Mouse (Mus musculus) myocyte (in vitro differentiated cells): ENCODE results near the gene Men1. TPM values are rescaled to one million over a fixed set of nuclear protein-coding genes. Genes with fewer than 3 reads are reported as not detected.

Source experiments
- H3K27me3 ChIP-seq: one replicate; pipeline ENCODE4 v1.6.1; 2011; ENCODE audit not compliant: control insufficient read depth, insufficient read depth, insufficient read length
- H3K36me3 ChIP-seq: one replicate; pipeline ENCODE4 v1.6.1; 2011; ENCODE audit not compliant: control insufficient read depth, insufficient read depth
- H3K4me2 ChIP-seq: one replicate; pipeline ENCODE4 v1.6.1; 2011; ENCODE audit warnings: low read depth, control low read depth
- H3K4me3 ChIP-seq: one replicate; pipeline ENCODE4 v1.5.1; 2011; ENCODE audit warnings: mild to moderate bottlenecking, control low read depth, moderate library complexity
- H3K79me2 ChIP-seq: one replicate; pipeline ENCODE4 v1.6.1; 2011; ENCODE audit not compliant: control insufficient read depth, insufficient read depth
- H3ac ChIP-seq: one replicate; pipeline ENCODE4 v1.6.1; 2011; ENCODE audit not compliant: control insufficient read depth, insufficient read length
- CEBPB ChIP-seq: IDR thresholded peaks from 2 replicates; pipeline ENCODE4 v1.6.1; 2011; ENCODE audit warnings: mild to moderate bottlenecking, moderate library complexity; ENCODE audit not compliant: poor library complexity, insufficient read depth, severe bottlenecking
- E2F4 ChIP-seq: IDR thresholded peaks from one replicate; pipeline ENCODE4 v1.6.1; 2011; ENCODE audit warnings: mild to moderate bottlenecking, control low read depth, moderate library complexity; ENCODE audit not compliant: insufficient read depth
- MAX ChIP-seq: IDR thresholded peaks from one replicate; pipeline ENCODE4 v1.6.1; 2011; ENCODE audit warnings: low read depth, mild to moderate bottlenecking, control low read depth
- MYOD1 ChIP-seq, 3 experiments: IDR thresholded peaks; one replicate each; pipeline ENCODE4 v1.6.1; 2011; ENCODE audit warnings: control low read depth in 2 of 3, low read depth in 2 of 3, mild to moderate bottlenecking in 2 of 3, moderate library complexity in 1 of 3; ENCODE audit not compliant: insufficient read length in 2 of 3, control insufficient read depth in 1 of 3
- MYOG ChIP-seq, 3 experiments: IDR thresholded peaks; one replicate each; pipeline ENCODE4 v1.6.1; 2011; ENCODE audit warnings: control low read depth in 2 of 3, low read depth in 2 of 3, mild to moderate bottlenecking in 2 of 3; ENCODE audit not compliant: insufficient read length in 2 of 3, control insufficient read depth in 1 of 3, insufficient read depth in 1 of 3
- POLR2A ChIP-seq: IDR thresholded peaks from one replicate; pipeline ENCODE4 v1.6.1; 2011; ENCODE audit warnings: low read depth, mild to moderate bottlenecking, control low read depth, moderate library complexity; ENCODE audit not compliant: insufficient read length
- POLR2AphosphoS2 ChIP-seq: IDR thresholded peaks from one replicate; pipeline ENCODE4 v1.6.1; 2011; ENCODE audit warnings: low read depth, control low read depth; ENCODE audit not compliant: insufficient read length
- REST ChIP-seq: IDR thresholded peaks from one replicate; pipeline ENCODE4 v1.6.1; 2011; ENCODE audit warnings: mild to moderate bottlenecking, control low read depth, moderate library complexity; ENCODE audit not compliant: insufficient read depth, insufficient read length
- SRF ChIP-seq: IDR thresholded peaks from one replicate; pipeline ENCODE4 v1.6.1; 2011; ENCODE audit warnings: low read depth; ENCODE audit not compliant: control insufficient read depth, insufficient read length
- TCF12 ChIP-seq: IDR thresholded peaks from one replicate; pipeline ENCODE4 v1.6.1; 2011; ENCODE audit warnings: mild to moderate bottlenecking, control low read depth; ENCODE audit not compliant: poor library complexity, insufficient read depth, severe bottlenecking
- TCF3 ChIP-seq: IDR thresholded peaks from one replicate; pipeline ENCODE4 v1.6.1; 2011; ENCODE audit warnings: low read depth, control low read depth; ENCODE audit not compliant: insufficient read length
- USF1 ChIP-seq: IDR thresholded peaks from one replicate; pipeline ENCODE4 v1.6.1; 2011; ENCODE audit warnings: low read depth, mild to moderate bottlenecking, control low read depth, moderate library complexity
- polyA plus RNA-seq: library from polyadenylated mRNA; unstranded; fragments of >200 nt; fragmentation: generic; extraction: Trizol; gene quantifications from one replicate; pipeline ENCODE4 v1.2.1, GENCODE M21; 2012; ENCODE audit warnings: missing spikeins

Gene Men1
- polyA plus RNA-seq, 1 experiment: 37.2 TPM

GRCm38 (mm10) chr19:6321786-6322621 is 12.8 kb upstream of the Men1 start:
- H3K27me3 ChIP-seq: no peaks in the 10 kb centered on the region
- H3K4me2 ChIP-seq: peak overlapping the region; percentile 74
- no peaks in the 10 kb centered on the region for H3K36me3 ChIP-seq
- TF ChIP-seq MYOG (IDR thresholded peaks at IDR 0.05; ENCODE audit: control insufficient read depth in 1 of 3, insufficient read depth in 1 of 3, insufficient read length in 2 of 3, low read depth in 2 of 3) (peak in 2 of 3 experiments; percentile 91 to 92), TCF3 (peak; percentile 57), MYOD1 (IDR thresholded peaks at IDR 0.05; ENCODE audit: control insufficient read depth in 1 of 3, insufficient read length in 2 of 3, low read depth in 2 of 3) (peak in 2 of 3 experiments; percentile 83 to 91), E2F4 (no peak), MAX (peak; percentile 74), CEBPB (no peak), TCF12 (peak; percentile 42), POLR2A (peak; percentile 35)
- no peaks in the 10 kb centered on the region for H3K79me2 ChIP-seq
- H3ac ChIP-seq: no peak overlapping the region
- no peak overlapping the region for H3K4me3 ChIP-seq

DNA sequence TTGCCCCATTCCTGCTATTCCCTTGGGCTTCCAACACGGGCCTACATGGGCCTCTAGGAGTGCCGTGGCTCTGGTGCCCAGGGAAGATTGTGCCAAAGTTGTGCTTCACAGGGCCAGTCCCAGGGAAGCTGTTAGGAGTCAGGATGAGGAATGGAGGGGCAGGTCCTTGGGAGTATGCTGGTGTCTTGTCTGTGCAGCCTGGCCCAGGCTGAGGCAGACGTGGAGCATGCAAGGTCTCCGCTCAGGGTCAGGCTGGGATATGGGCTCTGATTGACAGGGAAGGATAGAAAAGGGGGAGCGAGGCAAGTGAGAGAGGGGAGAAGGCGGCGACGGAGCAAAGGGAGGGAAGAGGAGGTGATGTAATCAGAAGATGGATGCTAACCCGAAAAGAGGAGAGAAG is 10.0 kb upstream of the Men1 start:
- H3K27me3 ChIP-seq: no peaks in the 10 kb centered on the region
- H3K36me3 ChIP-seq: no peaks in the 10 kb centered on the region
- no peak overlapping the region for H3K4me3 ChIP-seq
- no peak overlapping the region for H3K4me2 ChIP-seq
- no peaks in the 10 kb centered on the region for H3K79me2 ChIP-seq
- TF ChIP-seq CEBPB (no peak), MAX (no peak)
- no peak overlapping the region for H3ac ChIP-seq

- Histone ChIP-seq H3ac (no peak overlapping the region), H3K36me3 (no peaks in the 10 kb centered on the region), H3K27me3 (no peaks in the 10 kb centered on the region), H3K79me2 (peaks cover 7% of the 10 kb centered on the region), H3K4me3 (peak overlapping the region; percentile 0), H3K4me2 (peak overlapping the region; percentile 89)
- TF ChIP-seq REST: no peak
- peak; percentile 54; the same call in 1 of the 2 replicates for TF ChIP-seq CEBPB
- TF ChIP-seq TCF12: peak; percentile 82
- no peak for TF ChIP-seq E2F4
- TF ChIP-seq TCF3: peak; percentile 67
- peak in 2 of 3 experiments; percentile 91 to 96 for TF ChIP-seq MYOG (IDR thresholded peaks at IDR 0.05; ENCODE audit: control insufficient read depth in 1 of 3, insufficient read depth in 1 of 3, insufficient read length in 2 of 3, low read depth in 2 of 3)
- TF ChIP-seq MYOD1 (IDR thresholded peaks at IDR 0.05; ENCODE audit: control insufficient read depth in 1 of 3, insufficient read length in 2 of 3, low read depth in 2 of 3): peak; percentile 80 to 96 (median 95)
- TF ChIP-seq POLR2AphosphoS2: no peak
These were observed 3.6 kb upstream of the Men1 start for GRCm38 (mm10) chr19:6331178-6331577.

DNA sequence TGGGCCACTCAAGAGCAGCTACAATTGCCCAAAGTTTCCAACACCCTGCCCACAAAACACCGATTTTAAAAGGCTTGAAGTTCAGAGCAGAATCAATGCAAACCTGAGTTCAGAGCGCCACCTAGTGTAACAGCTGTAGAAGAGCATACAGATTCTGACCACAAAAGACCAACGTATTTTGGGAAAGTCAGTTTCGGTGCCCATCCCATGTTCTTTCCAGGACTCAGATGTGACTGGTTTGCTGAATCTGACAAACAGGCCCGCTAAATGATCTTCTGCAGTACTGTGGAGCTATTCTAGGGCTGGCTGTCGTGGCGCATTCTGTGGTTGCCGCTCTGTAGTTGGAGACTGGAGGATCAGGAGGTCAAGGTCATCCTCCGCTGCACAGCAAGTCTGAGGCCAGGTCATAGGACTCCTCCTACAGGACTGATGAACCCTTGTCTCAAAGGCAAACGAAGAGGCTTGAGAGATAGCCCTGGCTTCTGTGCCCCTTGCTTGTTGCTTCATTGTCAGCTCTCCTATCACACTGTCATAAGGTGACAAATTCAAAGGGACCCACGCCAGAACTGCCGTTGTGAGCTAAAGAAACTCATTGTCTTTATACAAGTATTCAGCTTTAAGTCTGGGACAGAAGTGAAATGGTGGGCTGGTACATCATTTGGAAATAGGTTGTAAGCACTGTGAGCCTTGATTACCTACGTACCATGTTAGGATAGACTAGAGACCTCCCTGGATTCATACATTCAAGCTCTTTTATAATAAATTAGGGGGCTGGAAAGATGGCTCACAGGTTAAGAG is 2.9 kb upstream of the Men1 start:
- Histone ChIP-seq H3K4me3 (peak overlapping the region; percentile 0), H3K36me3 (no peaks in the 10 kb centered on the region)

More for the DNA sequence above, 2.9 kb upstream of the Men1 start:
- Histone ChIP-seq H3K4me2 (peak overlapping the region; percentile 89), H3ac (no peak overlapping the region), H3K27me3 (no peaks in the 10 kb centered on the region), H3K79me2 (peaks cover 14% of the 10 kb centered on the region)
- TF ChIP-seq MAX (no peak), USF1 (no peak), POLR2A (no peak), E2F4 (no peak), POLR2AphosphoS2 (no peak), MYOG (IDR thresholded peaks at IDR 0.05; ENCODE audit: control insufficient read depth in 1 of 3, insufficient read depth in 1 of 3, insufficient read length in 2 of 3, low read depth in 2 of 3) (no peak), TCF12 (no peak), REST (no peak), TCF3 (no peak), SRF (no peak), MYOD1 (IDR thresholded peaks at IDR 0.05; ENCODE audit: control insufficient read depth in 1 of 3, insufficient read length in 2 of 3, low read depth in 2 of 3) (no peak), CEBPB (no peak)
